Mouse (Mus musculus) intestine, postnatal 0 days (tissue): Measurements from ENCODE around the gene Zfp846. TPM values are rescaled to one million over a fixed set of nuclear protein-coding genes. Genes with fewer than 3 reads are reported as not detected.

Source experiments
- ATAC-seq: fragments of 200-750 bp; cut with Nextera tagmentation; 2 replicates; pipeline ENCODE4 v1.8.0; 2017; ENCODE audit warnings: mild to moderate bottlenecking, moderate TSS enrichment, moderate library complexity
- H3K27ac ChIP-seq: fragments of 300-500 bp; sonication (generic); 2 replicates; pipeline ENCODE4 v1.5.1; 2014; ENCODE audit warnings: mild to moderate bottlenecking, low read depth, low read length, moderate library complexity
- H3K27me3 ChIP-seq: fragments of 300-500 bp; sonication (generic); replicated peaks from 2 replicates; pipeline ENCODE4 v1.6.1; 2014; ENCODE audit warnings: low read length, mixed read lengths; ENCODE audit not compliant: control insufficient read depth, insufficient read depth
- H3K36me3 ChIP-seq: fragments of 300-500 bp; sonication (generic); 2 replicates; pipeline ENCODE4 v1.6.1; 2014; ENCODE audit warnings: mild to moderate bottlenecking, moderate library complexity; ENCODE audit not compliant: control insufficient read depth, insufficient read depth
- H3K4me1 ChIP-seq: fragments of 300-500 bp; sonication (generic); replicated peaks from 2 replicates; pipeline ENCODE4 v1.6.1; 2014; ENCODE audit warnings: antibody characterized with exemption, low read length, mixed read lengths; ENCODE audit not compliant: control insufficient read depth, insufficient read depth
- H3K4me2 ChIP-seq: fragments of 300-500 bp; sonication (generic); replicated peaks from 2 replicates; pipeline ENCODE4 v1.6.1; 2014; ENCODE audit warnings: low read depth, mild to moderate bottlenecking, moderate library complexity
- H3K4me3 ChIP-seq: fragments of 300-500 bp; sonication (generic); 2 replicates; pipeline ENCODE4 v1.5.1; 2014; ENCODE audit warnings: low read depth, low read length
- H3K9ac ChIP-seq: fragments of 300-500 bp; sonication (generic); 2 replicates; pipeline ENCODE4 v1.6.1; 2014; ENCODE audit warnings: mild to moderate bottlenecking, low read depth, low read length
- H3K9me3 ChIP-seq: fragments of 300-500 bp; sonication (generic); 2 replicates; pipeline ENCODE4 v1.6.1; 2016; ENCODE audit warnings: mixed run types; ENCODE audit not compliant: control insufficient read depth
- CTCF ChIP-seq: sonication (generic); IDR thresholded peaks from 2 replicates; pipeline ENCODE4 v1.5.1; 2016; ENCODE audit warnings: low read depth, mild to moderate bottlenecking, control low read depth, antibody characterized with exemption, moderate library complexity
- WGBS: fragments of 180-500 bp; shearing (Covaris S2); extraction: QIAGEN DNeasy Blood & Tissue Kit; methylation state at CpG from one replicate; pipeline ENCODE4 v1.1.7; 2014; 5-methylcytosine and 5-hydroxymethylcytosine counted together
- polyA plus RNA-seq: library from polyadenylated mRNA; unstranded; fragments of >200 nt; fragmentation: Nextera tagmentation; extraction: Ambion mirVana; gene quantifications from 2 replicates; pipeline ENCODE4 v1.2.1, GENCODE M21; 2015

Gene Zfp846
- 5.2 and 5.7 TPM in 2 replicates for polyA plus RNA-seq

- Histone ChIP-seq H3K4me3 (peak within 1 kb of the TSS; percentile 71), H3K4me2 (peak within 1 kb of the TSS; percentile 78), H3K9me3 (no peaks in the 10 kb centered on the region), H3K4me1 (no peaks in the 10 kb centered on the region), H3K9ac (peak within 1 kb of the TSS; percentile 57), H3K27me3 (peaks cover 8% of the 10 kb centered on the region; the same call in 1 of the 2 replicates), H3K27ac (peak within 1 kb of the TSS; percentile 41), H3K36me3 (0 out of 2 replicates have a peak, but pooled peaks cover 3% of the 10 kb centered on the region)
- TF ChIP-seq CTCF: peak; percentile 54
- WGBS: under 1% methylated on average over 30 of the region's 30 CpGs
- peak; percentile 100 for ATAC-seq
These were observed at the start of gene Zfp846 for GRCm38 (mm10) chr9:20581175-20581634. Gene Zfp846, plus strand, starts transcription at chr9:20581291.

- no peaks in the 10 kb centered on the region for H3K4me1 ChIP-seq
- H3K27me3 ChIP-seq: peaks cover 2% of the 10 kb centered on the region; the same call in 1 of the 2 replicates
- H3K36me3 ChIP-seq: no peaks in the 10 kb centered on the region
- no peak overlapping the region for H3K27ac ChIP-seq
- H3K9ac ChIP-seq: no peak overlapping the region
- no peak overlapping the region for H3K4me2 ChIP-seq
- no peak overlapping the region for H3K4me3 ChIP-seq
- TF ChIP-seq CTCF: no peak
- H3K9me3 ChIP-seq: no peaks in the 10 kb centered on the region
- 83% methylated on average over 8 of the region's 8 CpGs for WGBS
- ATAC-seq: no peak
These were observed 46.7 kb upstream of the Zfp846 start for GRCm38 (mm10) chr9:20534326-20534926.

GRCm38 (mm10) chr9:20536598-20536997, 44.5 kb upstream of the Zfp846 start:
- TF ChIP-seq CTCF: no peak
- H3K9me3 ChIP-seq: no peaks in the 10 kb centered on the region

GRCm38 (mm10) chr9:20543496-20543895, 37.6 kb upstream of the Zfp846 start:
- Histone ChIP-seq H3K27ac (no peak overlapping the region), H3K4me1 (no peaks in the 10 kb centered on the region), H3K9me3 (no peaks in the 10 kb centered on the region), H3K4me3 (no peak overlapping the region), H3K9ac (no peak overlapping the region), H3K36me3 (no peaks in the 10 kb centered on the region), H3K4me2 (peak overlapping the region; percentile 71; the same call in 1 of the 2 replicates), H3K27me3 (no peaks in the 10 kb centered on the region)
- WGBS: 28% methylated on average over 6 of the region's 6 CpGs
- ATAC-seq: no peak
- TF ChIP-seq CTCF: no peak

More at GRCm38 (mm10) chr9:20536598-20536997, 44.5 kb upstream of the Zfp846 start:
- H3K4me2 ChIP-seq: no peak overlapping the region
- H3K27ac ChIP-seq: no peak overlapping the region
- peaks cover 2% of the 10 kb centered on the region; the same call in 1 of the 2 replicates for H3K27me3 ChIP-seq
- H3K36me3 ChIP-seq: no peaks in the 10 kb centered on the region
- no peak overlapping the region for H3K9ac ChIP-seq
- WGBS: 93% methylated on average over 2 of the region's 2 CpGs
- no peak for ATAC-seq
- no peaks in the 10 kb centered on the region for H3K4me1 ChIP-seq
- no peak overlapping the region for H3K4me3 ChIP-seq

- TF ChIP-seq CTCF: peak; percentile 44
- Histone ChIP-seq H3K4me1 (no peaks in the 10 kb centered on the region), H3K9ac (peak overlapping the region; percentile 52), H3K27me3 (no peaks in the 10 kb centered on the region), H3K36me3 (no peaks in the 10 kb centered on the region), H3K27ac (peak overlapping the region; percentile 79), H3K4me3 (peak overlapping the region; percentile 40), H3K4me2 (peak overlapping the region; percentile 71), H3K9me3 (no peaks in the 10 kb centered on the region)
- whole genome bisulfite sequencing: 3% methylated on average over 43 of the region's 43 CpGs
- ATAC-seq: peak; percentile 98
These were observed 36.8 kb upstream of the Zfp846 start for GRCm38 (mm10) chr9:20544070-20544821.

- Histone ChIP-seq H3K4me1 (no peaks in the 10 kb centered on the region), H3K36me3 (no peaks in the 10 kb centered on the region), H3K4me3 (peak overlapping the region; percentile 40), H3K27me3 (no peaks in the 10 kb centered on the region), H3K27ac (peak overlapping the region; percentile 79; the same call in 1 of the 2 replicates), H3K4me2 (peak overlapping the region; percentile 71), H3K9ac (no peak overlapping the region), H3K9me3 (no peaks in the 10 kb centered on the region)
- peak; percentile 78 for TF ChIP-seq CTCF
- ATAC-seq: peak; percentile 53; the same call in 1 of the 2 replicates
- WGBS: 19% methylated on average over 8 of the region's 8 CpGs
These were observed 35.9 kb upstream of the Zfp846 start for GRCm38 (mm10) chr9:20545151-20545550.
